Mouse (Mus musculus): Measurements from ENCODE around the gene Slc18a3.

DNA sequence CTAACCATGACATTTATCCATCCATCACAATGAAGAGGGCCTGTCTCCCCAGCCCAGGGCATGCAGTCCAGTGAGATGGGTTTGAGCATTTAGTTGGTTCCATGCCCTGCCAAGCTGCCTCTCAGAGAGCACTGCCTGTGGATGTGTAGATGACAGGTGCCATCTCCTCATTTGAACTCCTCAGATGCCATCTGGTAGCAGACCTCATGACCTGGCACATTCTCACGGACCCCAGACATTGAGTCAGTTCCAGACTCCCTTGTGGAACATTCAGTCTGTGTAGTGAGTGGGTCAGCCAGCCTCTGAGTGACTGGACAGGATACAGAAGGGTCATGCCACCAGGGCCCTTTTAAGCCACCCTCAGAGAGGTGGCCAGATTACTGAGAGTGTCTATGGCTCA, 12.9 kb upstream of the Slc18a3 start:
- TF ChIP-seq CTCF (IDR thresholded peaks at IDR 0.05) (no peak), POLR2A (IDR thresholded peaks at IDR 0.05; ENCODE audit: insufficient read depth, low read depth, low read length) (no peak)
